Mouse (Mus musculus) ES-E14 (cell line): ENCODE measurements around the gene Retsat. TPM values are rescaled to one million over a fixed set of nuclear protein-coding genes. Genes with fewer than 3 reads are reported as not detected.

ENCODE experiments used
- DNase-seq: peaks from one replicate; pipeline ENCODE4 v3.0.0-alpha.2; 2013; ENCODE audit warnings: low read depth, low spot score
- H3K27ac ChIP-seq: 2 replicates; pipeline ENCODE4 v1.5.1; 2012; ENCODE audit warnings: low read depth, mild to moderate bottlenecking, low read length, moderate library complexity, mixed read lengths; ENCODE audit not compliant: poor library complexity, insufficient read depth, severe bottlenecking
- H3K36me3 ChIP-seq: 2 replicates; pipeline ENCODE4 v1.6.1; 2012; ENCODE audit warnings: mild to moderate bottlenecking, low read length, moderate library complexity, mixed read lengths; ENCODE audit not compliant: control insufficient read depth, poor library complexity, insufficient read depth, severe bottlenecking
- H3K4me1 ChIP-seq, 2 experiments: fragments of 150-350 bp in 1 of 2; sonication (generic) in 1 of 2; 2 replicates each; pipeline ENCODE4 v1.6.1; 2012; ENCODE audit warnings: low read length in 2 of 2, mild to moderate bottlenecking in 1 of 2, mixed read lengths in 1 of 2; ENCODE audit not compliant: control insufficient read depth in 2 of 2, insufficient read depth in 2 of 2, poor library complexity in 1 of 2
- H3K4me3 ChIP-seq, 2 experiments: fragments of 150-350 bp in 1 of 2; sonication (generic) in 1 of 2; 2 replicates each; pipeline ENCODE4 v1.5.1; 2012; ENCODE audit warnings: low read length in 2 of 2, low read depth in 1 of 2, mild to moderate bottlenecking in 1 of 2, mixed read lengths in 1 of 2; ENCODE audit not compliant: insufficient read depth in 1 of 2, poor library complexity in 1 of 2, severe bottlenecking in 1 of 2
- H3K9ac ChIP-seq: 2 replicates; pipeline ENCODE4 v1.6.1; 2012; ENCODE audit warnings: low read depth, mild to moderate bottlenecking, low read length, mixed read lengths; ENCODE audit not compliant: poor library complexity, insufficient read depth, severe bottlenecking
- H3K9me3 ChIP-seq: fragments of 150-350 bp; sonication (generic); 2 replicates; pipeline ENCODE4 v1.6.1; 2012; ENCODE audit warnings: low read depth, mild to moderate bottlenecking, low read length; ENCODE audit not compliant: control insufficient read depth, insufficient read depth
- CHD2 ChIP-seq: IDR thresholded peaks from 2 replicates; pipeline ENCODE4 v1.6.1; 2014; ENCODE audit warnings: mild to moderate bottlenecking, low read depth, low read length, inconsistent platforms
- HCFC1 ChIP-seq: IDR thresholded peaks from 2 replicates; pipeline ENCODE4 v1.6.1; 2012; ENCODE audit warnings: low read length, inconsistent platforms, borderline replicate concordance; ENCODE audit not compliant: insufficient read depth
- MAFK ChIP-seq: IDR thresholded peaks from 2 replicates; pipeline ENCODE4 v1.6.1; 2014; ENCODE audit warnings: mild to moderate bottlenecking, low read depth, low read length, inconsistent platforms; ENCODE audit not compliant: insufficient read depth
- ZC3H11A ChIP-seq: IDR thresholded peaks from 2 replicates; pipeline ENCODE4 v1.6.1; 2012; ENCODE audit warnings: low read depth, mild to moderate bottlenecking, inconsistent platforms, low read length, borderline replicate concordance
- ZNF384 ChIP-seq: IDR thresholded peaks from 2 replicates; pipeline ENCODE4 v1.6.1; 2012; ENCODE audit warnings: low read depth, low read length, inconsistent platforms
- in situ Hi-C, 2 experiments: fragments of 600-800 bp; cut with MboI; formaldehyde crosslinking; loops; one replicate each; pipeline ENCODE4 v1.15.1; 2025; ENCODE audit warnings: low sequenced_read_pairs in 2 of 2, inconsistent platforms in 1 of 2; ENCODE audit not compliant: unreplicated experiment in 2 of 2
- total RNA-seq: library from RNA; depleted of rRNA; stranded (reverse); fragments of 300-350 nt; gene quantifications from 2 replicates; pipeline ENCODE4 v1.2.3, GENCODE M21; 2012

The Retsat gene
- total RNA-seq, 1 experiment = 20.2 TPM

- H3K9me3 ChIP-seq = no peaks in the 10 kb centered on the region
- H3K36me3 ChIP-seq = peaks cover 7% of the 10 kb centered on the region; the same call in 1 of the 2 replicates
- no peak overlapping the region for H3K27ac ChIP-seq
- H3K4me3 ChIP-seq = no peak overlapping the region
- in situ Hi-C loops = no loop called here
- 0 out of 4 replicates have a peak, but pooled peaks cover 0 to 2% of the 10 kb centered on the region in 2 experiments for H3K4me1 ChIP-seq
- no peak overlapping the region for H3K9ac ChIP-seq
- TF ChIP-seq ZC3H11A (no peak), ZNF384 (no peak), CHD2 (no peak), MAFK (no peak), HCFC1 (no peak)
- no peak for DNase-seq
Observed at GRCm38 (mm10) chr6:72623661-72624402, 25.6 kb downstream of the Retsat start.

GRCm38 (mm10) chr6:72626391-72626790 lies 28.1 kb downstream of the Retsat start:
- Histone ChIP-seq H3K4me1 (no peaks in the 10 kb centered on the region), H3K27ac (no peak overlapping the region), H3K9me3 (no peaks in the 10 kb centered on the region), H3K36me3 (peaks cover 14% of the 10 kb centered on the region; the same call in 1 of the 2 replicates), H3K9ac (no peak overlapping the region), H3K4me3 (no peak overlapping the region)
- in situ Hi-C loops = no loop called here
- TF ChIP-seq ZNF384 (no peak), MAFK (no peak), ZC3H11A (no peak), HCFC1 (no peak), CHD2 (no peak)
- DNase-seq = no peak

GRCm38 (mm10) chr6:72627276-72627675 lies 29.0 kb downstream of the Retsat start:
- H3K27ac ChIP-seq = no peak overlapping the region
- no peak overlapping the region for H3K4me3 ChIP-seq
- peak overlapping the region; percentile 32; the same call in 1 of the 2 replicates for H3K9ac ChIP-seq
- in situ Hi-C loops = no loop called here
- no peaks in the 10 kb centered on the region for H3K9me3 ChIP-seq
- no peaks in the 10 kb centered on the region for H3K4me1 ChIP-seq
- no peak for TF ChIP-seq HCFC1
- no peak for TF ChIP-seq MAFK
- TF ChIP-seq ZC3H11A = no peak
- TF ChIP-seq CHD2 = no peak
- no peak for TF ChIP-seq ZNF384
- H3K36me3 ChIP-seq = peaks cover 19% of the 10 kb centered on the region; the same call in 1 of the 2 replicates
- no peak for DNase-seq

- Histone ChIP-seq H3K36me3 (peaks cover 19% of the 10 kb centered on the region; the same call in 1 of the 2 replicates), H3K9me3 (no peaks in the 10 kb centered on the region), H3K4me1 (no peaks in the 10 kb centered on the region), H3K27ac (no peak overlapping the region), H3K9ac (no peak overlapping the region), H3K4me3 (no peak overlapping the region)
- TF ChIP-seq CHD2 (no peak), HCFC1 (no peak)
- in situ Hi-C loops = no loop called here
- DNase-seq = no peak
Observed at GRCm38 (mm10) chr6:72630370-72630769, 32.1 kb downstream of the Retsat start.

GRCm38 (mm10) chr6:72630961-72631360 lies 32.7 kb downstream of the Retsat start:
- in situ Hi-C loops = no loop called here
- H3K9me3 ChIP-seq = no peaks in the 10 kb centered on the region
- H3K4me1 ChIP-seq = no peaks in the 10 kb centered on the region
- no peak for TF ChIP-seq ZNF384
- no peak for TF ChIP-seq MAFK
- no peak for TF ChIP-seq HCFC1
- no peak for TF ChIP-seq ZC3H11A
- no peak for TF ChIP-seq CHD2
- no peak overlapping the region for H3K4me3 ChIP-seq
- no peak overlapping the region for H3K9ac ChIP-seq
- H3K36me3 ChIP-seq = peaks cover 19% of the 10 kb centered on the region; the same call in 1 of the 2 replicates
- H3K27ac ChIP-seq = no peak overlapping the region
- DNase-seq = no peak
